Mouse (Mus musculus) neural tube, embryonic 13.5 days (tissue): Measurements from ENCODE around the gene Sh2b1. TPM values are rescaled to one million over a fixed set of nuclear protein-coding genes. Genes with fewer than 3 reads are reported as not detected.
A peak's percentile ranks its signal among the peaks of the same experiment; 100 is the strongest.

ENCODE experiments used
- ATAC-seq: fragments of 200-750 bp; cut with Nextera tagmentation; 2 replicates; pipeline ENCODE4 v1.8.0; 2017; ENCODE audit warnings: low read depth, mild to moderate bottlenecking, moderate TSS enrichment, moderate library complexity
- H3K27ac ChIP-seq: fragments of 300-500 bp; sonication (generic); replicated peaks from 2 replicates; pipeline ENCODE4 v1.5.1; 2015; ENCODE audit warnings: moderate library complexity, mild to moderate bottlenecking, inconsistent platforms
- H3K27me3 ChIP-seq: fragments of 300-500 bp; sonication (generic); 2 replicates; pipeline ENCODE4 v1.6.1; 2015; ENCODE audit warnings: mild to moderate bottlenecking, inconsistent platforms
- H3K36me3 ChIP-seq: fragments of 300-500 bp; sonication (generic); 2 replicates; pipeline ENCODE4 v1.6.1; 2015; ENCODE audit warnings: mild to moderate bottlenecking, inconsistent platforms
- H3K4me1 ChIP-seq: fragments of 300-500 bp; sonication (generic); replicated peaks from 2 replicates; pipeline ENCODE4 v1.6.1; 2015; ENCODE audit warnings: inconsistent platforms
- H3K4me2 ChIP-seq: fragments of 300-500 bp; sonication (generic); 2 replicates; pipeline ENCODE4 v1.6.1; 2015; ENCODE audit warnings: inconsistent platforms, mild to moderate bottlenecking, moderate library complexity
- H3K4me3 ChIP-seq: fragments of 300-500 bp; sonication (generic); 2 replicates; pipeline ENCODE4 v1.5.1; 2015; ENCODE audit warnings: mild to moderate bottlenecking, inconsistent platforms
- H3K9ac ChIP-seq: fragments of 300-500 bp; sonication (generic); 2 replicates; pipeline ENCODE4 v1.6.1; 2015; ENCODE audit warnings: moderate library complexity, mild to moderate bottlenecking, inconsistent platforms
- H3K9me3 ChIP-seq: fragments of 300-500 bp; sonication (generic); 2 replicates; pipeline ENCODE4 v1.6.1; 2016; ENCODE audit warnings: inconsistent platforms
- WGBS: fragments of 180-500 bp; shearing (Covaris S2); methylation state at CpG from one replicate; pipeline ENCODE4 v1.1.7; 2015; 5-methylcytosine and 5-hydroxymethylcytosine counted together
- polyA plus RNA-seq: library from polyadenylated mRNA; unstranded; fragments of >200 nt; fragmentation: Nextera tagmentation; extraction: Ambion mirVana; gene quantifications from 2 replicates; pipeline ENCODE4 v1.2.1, GENCODE M21; 2015

Sh2b1 gene
- polyA plus RNA-seq, result 60.2 and 62.3 TPM in 2 replicates

DNA sequence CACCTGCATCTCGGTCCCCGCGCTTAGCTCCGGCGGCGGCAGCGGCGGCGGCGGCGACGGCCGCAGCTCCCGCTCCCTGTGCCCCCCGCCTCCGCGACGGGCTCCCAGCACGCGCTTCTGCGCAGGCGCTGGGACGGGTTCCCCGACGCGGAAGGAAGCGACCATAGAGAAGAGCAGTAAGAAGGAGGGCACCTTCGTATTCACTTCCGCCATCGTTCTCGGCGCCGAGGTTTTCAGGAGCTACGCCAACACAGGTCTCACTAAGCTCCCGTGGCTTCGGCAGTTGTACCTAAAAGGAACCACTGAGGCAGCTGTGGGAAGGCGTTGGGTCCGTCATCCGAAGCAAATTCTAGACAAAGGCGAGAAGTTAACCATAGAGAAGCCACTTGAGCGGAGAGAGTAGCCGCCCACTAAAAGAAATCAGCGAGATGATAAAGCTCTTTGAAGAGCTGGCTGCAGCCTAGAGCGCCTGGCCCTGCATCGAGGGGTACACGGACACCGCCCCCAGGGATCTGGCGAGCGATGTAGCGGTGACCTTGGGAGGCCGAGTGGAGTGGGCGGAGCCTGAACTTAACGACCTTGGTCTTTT, at the start of gene Sh2b1:
Gene Sh2b1, minus strand, starts transcription at position 432 of the 589 bp plus-strand sequence.
- H3K9ac ChIP-seq, result peak within 1 kb of the TSS; percentile 98
- no peaks in the 10 kb centered on the region for H3K27me3 ChIP-seq
- peaks cover 22% of the 10 kb centered on the region for H3K4me1 ChIP-seq
- H3K4me3 ChIP-seq, result peak within 1 kb of the TSS; percentile 89
- H3K9me3 ChIP-seq, result no peaks in the 10 kb centered on the region
- H3K36me3 ChIP-seq, result peaks cover 29% of the 10 kb centered on the region
- WGBS, result under 1% methylated on average over 53 of the region's 53 CpGs
- peak within 1 kb of the TSS; percentile 98 for H3K4me2 ChIP-seq
- H3K27ac ChIP-seq, result peak within 1 kb of the TSS; percentile 94
- ATAC-seq, result peak; percentile 91

DNA sequence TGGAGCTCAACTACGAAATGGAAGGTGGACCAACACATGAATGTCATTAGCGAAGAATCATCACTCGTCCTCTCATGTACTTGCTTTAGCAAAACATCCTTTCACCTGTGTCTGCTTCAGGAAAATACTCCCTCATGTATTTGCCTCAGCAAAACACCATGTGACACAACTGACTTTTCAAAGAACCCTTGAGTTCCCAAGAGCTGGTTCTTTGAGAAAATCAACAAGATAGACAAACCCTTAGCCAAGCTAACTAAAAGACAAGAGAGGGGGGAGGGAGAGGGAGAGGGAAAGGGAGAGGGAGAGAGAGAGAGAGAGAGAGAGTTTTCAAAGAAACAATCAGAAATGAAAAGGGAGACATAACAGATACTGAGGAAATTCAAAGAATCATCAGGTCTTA, 48.1 kb upstream of the Sh2b1 start:
- H3K9ac ChIP-seq, result no peak overlapping the region
- H3K9me3 ChIP-seq, result no peaks in the 10 kb centered on the region
- H3K36me3 ChIP-seq, result no peaks in the 10 kb centered on the region
- H3K4me2 ChIP-seq, result no peak overlapping the region
- peaks cover 4% of the 10 kb centered on the region for H3K4me1 ChIP-seq
- WGBS, result 85% methylated on average over 3 of the region's 3 CpGs
- ATAC-seq, result no peak
- H3K4me3 ChIP-seq, result no peak overlapping the region
- no peaks in the 10 kb centered on the region for H3K27me3 ChIP-seq
- no peak overlapping the region for H3K27ac ChIP-seq

DNA sequence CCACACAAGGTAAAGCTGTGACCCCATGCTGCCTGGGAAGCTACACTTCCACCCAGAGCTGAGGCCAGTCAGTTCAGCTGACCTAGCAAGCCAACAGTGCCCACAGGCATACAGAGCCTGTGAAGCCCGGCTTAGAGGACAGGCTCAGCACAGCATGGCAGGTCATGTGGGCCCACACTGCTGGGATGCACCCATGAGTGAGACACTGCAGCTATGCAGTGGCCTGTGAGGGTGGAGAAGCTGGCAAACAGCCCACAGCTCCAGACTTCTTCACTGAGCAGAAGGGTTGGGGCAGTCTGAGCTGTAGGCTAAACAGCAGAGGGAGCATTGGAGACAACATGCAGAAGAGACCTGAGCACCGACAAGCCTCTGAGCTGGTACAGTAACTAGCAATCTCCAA, 44.3 kb upstream of the Sh2b1 start:
- Histone ChIP-seq H3K4me3 (no peak overlapping the region), H3K36me3 (no peaks in the 10 kb centered on the region), H3K27ac (no peak overlapping the region), H3K9me3 (no peaks in the 10 kb centered on the region), H3K4me1 (no peaks in the 10 kb centered on the region), H3K27me3 (no peaks in the 10 kb centered on the region), H3K4me2 (no peak overlapping the region), H3K9ac (no peak overlapping the region)
- ATAC-seq, result no peak
- 70% methylated on average over 2 of the region's 2 CpGs for WGBS

DNA sequence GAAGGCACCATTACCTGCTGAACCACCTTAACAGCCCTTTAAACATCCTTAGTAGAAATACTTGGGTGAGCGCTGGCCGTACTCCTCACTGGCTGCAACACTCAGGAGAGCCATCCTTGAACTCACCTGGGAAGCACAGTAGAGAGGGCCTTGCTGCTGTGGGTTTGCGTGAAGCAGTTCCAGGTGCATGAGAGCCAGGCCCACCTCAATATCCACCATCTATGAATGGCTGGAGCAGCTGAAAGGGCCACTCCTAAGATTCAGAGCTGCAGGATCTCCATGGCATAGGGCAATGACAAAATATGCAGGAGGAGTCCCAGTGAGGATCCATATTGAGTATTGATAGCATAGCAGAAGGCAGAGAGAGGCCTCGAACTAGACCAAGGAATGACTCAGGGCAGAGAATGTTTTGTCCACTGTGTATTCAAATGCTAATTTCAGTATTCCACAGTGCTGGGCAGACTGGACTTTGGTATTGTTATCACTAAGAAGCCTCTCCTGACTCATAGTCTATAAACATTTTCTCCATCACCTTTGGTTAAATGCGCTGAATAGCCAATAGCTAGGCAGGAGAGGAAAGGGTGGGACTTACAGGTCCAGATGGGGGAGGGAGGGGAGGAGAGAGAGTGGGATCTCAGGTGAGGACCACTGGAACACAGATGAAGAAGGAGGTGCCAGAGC, 43.2 kb upstream of the Sh2b1 start:
- H3K9ac ChIP-seq, result no peak overlapping the region
- no peak overlapping the region for H3K27ac ChIP-seq
- no peaks in the 10 kb centered on the region for H3K4me1 ChIP-seq
- no peaks in the 10 kb centered on the region for H3K27me3 ChIP-seq
- no peak overlapping the region for H3K4me2 ChIP-seq
- H3K9me3 ChIP-seq, result no peaks in the 10 kb centered on the region
- H3K4me3 ChIP-seq, result no peak overlapping the region
- WGBS, result 85% methylated on average over 5 of the region's 5 CpGs
- ATAC-seq, result no peak
- no peaks in the 10 kb centered on the region for H3K36me3 ChIP-seq

DNA sequence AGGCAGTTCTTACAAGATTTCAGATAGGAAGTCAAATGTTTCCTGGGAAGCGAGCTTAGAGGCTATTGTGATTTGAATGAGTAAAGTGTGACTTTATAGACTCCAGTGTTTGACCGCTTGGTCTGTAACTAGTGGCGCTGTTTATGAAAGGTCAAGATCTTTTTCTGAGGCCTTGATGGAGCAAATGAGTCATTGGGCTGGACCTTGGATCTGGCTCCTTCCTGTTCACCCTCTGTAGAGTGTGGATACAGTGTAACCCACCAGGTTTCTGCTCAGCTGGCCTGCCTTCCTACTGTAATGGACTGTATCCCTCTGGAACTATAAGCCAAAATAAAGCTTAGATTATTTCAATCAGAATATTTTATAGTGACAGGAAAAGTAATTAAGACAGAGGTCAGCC, 36.1 kb upstream of the Sh2b1 start:
- Histone ChIP-seq H3K4me1 (no peaks in the 10 kb centered on the region), H3K36me3 (no peaks in the 10 kb centered on the region), H3K27me3 (no peaks in the 10 kb centered on the region), H3K4me2 (no peak overlapping the region), H3K9ac (no peak overlapping the region), H3K4me3 (no peak overlapping the region), H3K9me3 (no peaks in the 10 kb centered on the region), H3K27ac (no peak overlapping the region)
- WGBS, result 73% methylated on average over 3 of the region's 3 CpGs
- no peak for ATAC-seq

DNA sequence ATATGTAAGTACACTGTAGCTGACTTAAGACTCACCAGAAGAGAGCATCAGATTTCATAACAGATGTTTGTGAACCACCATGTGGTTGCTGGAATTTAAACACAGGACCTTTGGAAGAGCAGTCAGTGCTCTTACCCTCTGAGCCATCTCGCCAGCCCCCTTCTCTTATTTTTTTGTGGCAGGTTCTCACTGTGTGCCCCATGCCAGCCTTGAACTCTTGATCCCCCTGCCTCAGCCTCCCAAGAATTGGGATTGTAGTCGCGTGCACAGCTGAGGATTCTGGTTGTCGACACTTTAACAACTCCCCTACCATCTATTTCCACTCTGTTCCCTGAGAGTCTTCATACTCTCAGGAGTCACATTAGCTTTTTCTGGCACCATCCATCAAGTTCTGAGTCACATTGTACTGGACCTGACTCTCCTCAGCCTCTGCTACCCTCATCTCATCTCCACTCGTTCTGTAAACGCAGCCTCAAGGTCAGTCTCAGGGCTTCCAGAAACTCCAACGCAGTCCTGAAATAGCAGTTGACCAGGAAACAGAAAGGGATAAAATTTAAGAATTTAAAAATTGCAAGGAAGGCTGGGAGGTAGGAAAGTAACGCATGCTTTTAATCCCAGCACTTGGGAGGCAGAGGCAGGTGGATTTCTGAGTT, 32.0 kb upstream of the Sh2b1 start:
- no peak for ATAC-seq
- Histone ChIP-seq H3K9ac (no peak overlapping the region), H3K27ac (no peak overlapping the region), H3K9me3 (no peaks in the 10 kb centered on the region), H3K36me3 (no peaks in the 10 kb centered on the region), H3K4me2 (no peak overlapping the region), H3K27me3 (no peaks in the 10 kb centered on the region), H3K4me3 (no peak overlapping the region), H3K4me1 (peaks cover 7% of the 10 kb centered on the region)
- 82% methylated on average over 8 of the region's 8 CpGs for WGBS

DNA sequence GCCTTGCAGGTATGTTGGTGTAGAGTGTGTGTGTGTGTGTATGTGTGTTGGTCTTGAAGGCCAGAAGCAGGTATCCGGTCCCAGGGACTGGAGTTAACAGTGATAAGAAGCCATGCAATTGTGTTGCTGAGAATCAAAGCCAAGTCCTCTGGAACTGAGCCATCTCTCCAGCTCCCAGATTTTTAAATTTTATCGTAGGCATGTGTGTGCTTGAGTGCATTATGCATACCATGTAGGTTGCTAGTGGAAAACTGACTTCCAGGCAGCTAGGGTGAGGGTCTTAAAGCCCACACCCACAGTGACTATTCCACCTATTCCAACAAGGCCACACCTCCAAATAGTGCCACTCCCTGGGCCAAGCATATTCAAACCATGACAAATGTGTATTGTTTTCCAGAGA, 29.7 kb upstream of the Sh2b1 start:
- Histone ChIP-seq H3K27me3 (no peaks in the 10 kb centered on the region), H3K9me3 (no peaks in the 10 kb centered on the region), H3K27ac (no peak overlapping the region), H3K4me2 (no peak overlapping the region), H3K4me1 (peaks cover 24% of the 10 kb centered on the region), H3K4me3 (no peak overlapping the region), H3K9ac (no peak overlapping the region), H3K36me3 (peaks cover 13% of the 10 kb centered on the region)
- ATAC-seq, result no peak
- WGBS, result 87% methylated on average over 2 of the region's 2 CpGs

DNA sequence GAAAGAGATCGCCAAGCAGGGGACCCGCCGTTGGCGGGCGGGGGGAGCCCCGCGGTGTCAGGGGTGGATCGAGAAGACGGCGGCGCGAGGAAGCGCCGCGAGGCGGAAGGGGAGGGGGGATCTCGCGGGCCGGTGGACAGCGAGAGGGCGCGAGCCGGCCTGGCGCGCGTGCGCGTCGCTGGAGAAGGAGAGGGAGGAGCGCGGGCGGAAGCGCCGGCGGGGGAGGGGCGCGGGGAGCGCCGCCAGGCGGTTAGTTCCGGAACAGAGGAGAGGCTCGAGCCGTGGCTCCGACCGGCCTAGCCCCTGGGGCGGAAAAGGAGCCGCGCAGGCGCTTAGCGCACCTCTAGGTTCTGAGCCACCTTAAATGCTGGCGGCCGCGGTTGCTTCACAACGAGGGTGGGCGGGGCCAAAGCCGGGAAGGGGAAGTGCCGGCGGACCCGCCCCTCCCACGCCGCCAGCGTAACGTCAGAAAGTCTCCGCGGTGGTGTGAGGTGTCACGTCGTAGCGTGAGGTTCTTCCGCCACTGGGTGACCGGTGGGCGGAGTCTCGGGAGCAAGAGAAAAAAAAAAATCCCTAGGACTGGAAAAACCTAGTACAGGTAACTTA, 28.2 kb upstream of the Sh2b1 start, which contains the start of gene Atxn2l:
Gene Atxn2l, minus strand, starts transcription at position 165 of the 606 bp plus-strand sequence.
- no peaks in the 10 kb centered on the region for H3K9me3 ChIP-seq
- peak within 1 kb of the TSS; percentile 100 for H3K4me3 ChIP-seq
- H3K4me1 ChIP-seq, result peaks cover 24% of the 10 kb centered on the region
- peak within 1 kb of the TSS; percentile 99 for H3K27ac ChIP-seq
- WGBS, result under 1% methylated on average over 65 of the region's 72 CpGs
- peak; percentile 87 for ATAC-seq
- peak within 1 kb of the TSS; percentile 88 for H3K4me2 ChIP-seq
- peaks cover 28% of the 10 kb centered on the region for H3K36me3 ChIP-seq
- H3K9ac ChIP-seq, result peak within 1 kb of the TSS; percentile 100
- no peaks in the 10 kb centered on the region for H3K27me3 ChIP-seq

DNA sequence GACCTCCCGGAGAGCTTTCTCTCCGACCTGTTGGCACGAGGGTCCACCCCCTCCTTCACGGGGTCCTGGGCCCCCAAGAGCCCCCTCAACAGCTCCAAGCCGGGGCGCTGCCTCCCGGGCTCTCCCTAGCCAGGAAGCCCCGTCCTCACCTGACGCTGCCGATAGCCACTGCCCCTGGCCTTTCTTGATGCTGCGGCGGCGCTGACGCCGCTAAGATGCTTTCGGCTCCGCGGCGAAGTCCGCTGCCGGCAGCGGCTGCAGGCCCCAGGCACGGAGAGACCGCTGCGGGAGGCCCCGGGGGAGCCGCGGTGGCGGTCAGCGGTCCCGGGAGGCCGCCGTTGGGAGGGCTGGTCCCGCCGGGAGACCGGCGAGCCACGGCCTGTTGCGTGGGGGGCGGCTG, 27.5 kb upstream of the Sh2b1 start:
- Histone ChIP-seq H3K4me2 (peak overlapping the region; percentile 88), H3K27ac (peak overlapping the region; percentile 99), H3K27me3 (no peaks in the 10 kb centered on the region), H3K9me3 (no peaks in the 10 kb centered on the region), H3K4me3 (peak overlapping the region; percentile 100), H3K4me1 (peaks cover 24% of the 10 kb centered on the region), H3K36me3 (peaks cover 34% of the 10 kb centered on the region), H3K9ac (peak overlapping the region; percentile 100)
- no peak; the same call in 1 of the 2 replicates for ATAC-seq
- under 1% methylated on average over 40 of the region's 40 CpGs for whole genome bisulfite sequencing

DNA sequence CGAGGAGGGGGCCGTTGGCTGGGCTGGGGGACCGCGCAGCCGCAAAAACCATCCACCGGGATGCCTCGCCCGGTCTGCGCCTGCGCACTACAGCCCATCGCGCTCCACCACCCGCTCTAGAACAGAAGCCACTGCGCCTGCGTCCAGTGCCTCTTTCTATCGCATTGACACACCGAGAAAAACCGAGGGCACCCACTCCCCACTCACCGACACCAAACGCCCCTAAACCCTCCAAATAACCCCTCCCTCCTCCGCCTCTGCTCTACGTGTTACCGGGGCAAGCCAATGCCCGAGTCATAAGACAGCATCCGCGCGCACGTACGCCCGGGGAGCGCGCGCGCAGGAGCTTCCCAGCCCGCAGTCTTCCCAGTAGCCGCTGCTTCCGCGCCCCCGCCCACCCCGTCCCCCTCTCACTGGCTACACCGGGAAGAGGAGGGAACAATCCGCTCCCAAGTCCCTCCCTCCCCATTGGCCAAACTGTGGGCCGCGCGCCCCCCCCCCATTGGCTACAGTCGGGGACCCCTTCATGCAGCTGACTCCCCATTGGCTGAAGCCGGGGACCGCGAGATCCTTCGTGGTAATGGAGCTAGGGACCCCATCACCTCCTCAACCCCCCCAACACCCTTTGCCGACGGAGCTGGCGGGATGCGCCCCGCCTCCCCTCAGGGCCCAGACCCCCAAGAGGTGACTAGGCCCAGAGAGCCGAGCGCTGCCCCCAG, 27.0 kb upstream of the Sh2b1 start:
- Histone ChIP-seq H3K36me3 (peaks cover 40% of the 10 kb centered on the region), H3K4me3 (peak overlapping the region; percentile 100), H3K27ac (peak overlapping the region; percentile 99), H3K9me3 (no peaks in the 10 kb centered on the region), H3K27me3 (no peaks in the 10 kb centered on the region), H3K4me2 (peak overlapping the region; percentile 88), H3K9ac (peak overlapping the region; percentile 100), H3K4me1 (peaks cover 24% of the 10 kb centered on the region)
- WGBS, result under 1% methylated on average over 55 of the region's 57 CpGs
- ATAC-seq, result peak; percentile 91

DNA sequence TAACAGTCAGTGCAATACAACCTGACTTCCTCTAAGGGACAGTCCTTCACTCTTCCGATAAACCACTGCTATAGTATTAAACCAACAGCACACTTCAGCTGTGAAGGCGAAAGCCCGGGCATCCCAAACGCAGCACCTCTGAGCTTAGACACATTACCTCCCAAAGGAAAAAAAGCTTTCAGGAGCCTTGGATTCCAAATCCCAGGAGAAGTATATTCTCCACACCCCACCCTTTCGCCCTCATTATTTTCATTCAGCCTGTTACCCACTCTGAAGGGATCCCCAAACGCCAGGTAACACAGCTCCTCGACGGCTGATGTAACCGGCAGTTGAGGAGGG, 26.4 kb upstream of the Sh2b1 start:
- no peaks in the 10 kb centered on the region for H3K27me3 ChIP-seq
- ATAC-seq, result 0 out of 2 replicates have a peak, but pooled peaks have one; percentile 0
- peak overlapping the region; percentile 99 for H3K27ac ChIP-seq
- H3K9ac ChIP-seq, result peak overlapping the region; percentile 100
- 4% methylated on average over 9 of the region's 9 CpGs for WGBS
- peak overlapping the region; percentile 100 for H3K4me3 ChIP-seq
- no peaks in the 10 kb centered on the region for H3K9me3 ChIP-seq
- H3K4me2 ChIP-seq, result peak overlapping the region; percentile 88
- peaks cover 24% of the 10 kb centered on the region for H3K4me1 ChIP-seq
- H3K36me3 ChIP-seq, result peaks cover 45% of the 10 kb centered on the region
